Mouse (Mus musculus) embryonic facial prominence, embryonic 14.5 days (tissue): Measurements from ENCODE around the gene Gtdc1. TPM values are rescaled to one million over a fixed set of nuclear protein-coding genes. Genes with fewer than 3 reads are reported as not detected.

Source experiments
- ATAC-seq: fragments of 200-750 bp; cut with Nextera tagmentation; 2 replicates; pipeline ENCODE4 v1.8.0; 2017; ENCODE audit warnings: low read depth, moderate number of reproducible peaks, moderate TSS enrichment
- DNase-seq: peaks from one replicate; pipeline ENCODE4 v3.0.0-alpha.2; 2015; ENCODE audit warnings: low spot score
- H3K27ac ChIP-seq: fragments of 300-500 bp; sonication (generic); replicated peaks from 2 replicates; pipeline ENCODE4 v1.5.1; 2014; ENCODE audit warnings: low read depth, mild to moderate bottlenecking, low read length, moderate library complexity
- H3K27me3 ChIP-seq: fragments of 300-500 bp; sonication (generic); replicated peaks from 2 replicates; pipeline ENCODE4 v1.6.1; 2014; ENCODE audit warnings: low read length; ENCODE audit not compliant: control insufficient read depth, insufficient read depth
- H3K36me3 ChIP-seq: fragments of 300-500 bp; sonication (generic); 2 replicates; pipeline ENCODE4 v1.6.1; 2014; ENCODE audit warnings: low read length, mixed read lengths; ENCODE audit not compliant: control insufficient read depth, insufficient read depth
- H3K4me1 ChIP-seq: fragments of 300-500 bp; sonication (generic); 2 replicates; pipeline ENCODE4 v1.6.1; 2014; ENCODE audit warnings: antibody characterized with exemption, low read length; ENCODE audit not compliant: control insufficient read depth, insufficient read depth
- H3K4me2 ChIP-seq: fragments of 300-500 bp; sonication (generic); 2 replicates; pipeline ENCODE4 v1.6.1; 2014; ENCODE audit warnings: low read depth, mild to moderate bottlenecking, low read length, moderate library complexity, mixed read lengths
- H3K4me3 ChIP-seq: fragments of 300-500 bp; sonication (generic); 2 replicates; pipeline ENCODE4 v1.5.1; 2014; ENCODE audit warnings: low read depth, mild to moderate bottlenecking, low read length
- H3K9ac ChIP-seq: fragments of 300-500 bp; sonication (generic); 2 replicates; pipeline ENCODE4 v1.6.1; 2014; ENCODE audit warnings: low read depth, mild to moderate bottlenecking, low read length, moderate library complexity, mixed read lengths
- H3K9me3 ChIP-seq: fragments of 300-500 bp; sonication (generic); 2 replicates; pipeline ENCODE4 v1.6.1; 2016; ENCODE audit warnings: low read length; ENCODE audit not compliant: control insufficient read depth
- WGBS: fragments of 180-500 bp; shearing (Covaris S2); extraction: QIAGEN DNeasy Blood & Tissue Kit; methylation state at CpG from one replicate; pipeline ENCODE4 v1.1.7; 2014; 5-methylcytosine and 5-hydroxymethylcytosine counted together
- polyA plus RNA-seq: library from polyadenylated mRNA; unstranded; fragments of >200 nt; fragmentation: Nextera tagmentation; extraction: Ambion mirVana; gene quantifications from 2 replicates; pipeline ENCODE4 v1.2.1, GENCODE M21; 2014

The Gtdc1 gene
- polyA plus RNA-seq, 1 experiment from 2014 or later = 14.3 TPM

GRCm38 (mm10) chr2:44557669-44558281, 369.7 kb downstream of the Gtdc1 start:
- Histone ChIP-seq H3K9me3 (no peaks in the 10 kb centered on the region), H3K9ac (peak overlapping the region; percentile 37; the same call in 1 of the 2 replicates), H3K27ac (peak overlapping the region; percentile 55), H3K4me3 (peak overlapping the region; percentile 54), H3K27me3 (no peaks in the 10 kb centered on the region), H3K4me1 (peaks cover 27% of the 10 kb centered on the region), H3K4me2 (peak overlapping the region; percentile 97), H3K36me3 (no peaks in the 10 kb centered on the region)
- 24% methylated on average over 12 of the region's 12 CpGs for WGBS
- peak; percentile 57 for DNase-seq
- ATAC-seq = no peak

GRCm38 (mm10) chr2:44556861-44557592, 370.4 kb downstream of the Gtdc1 start:
- Histone ChIP-seq H3K9ac (peak overlapping the region; percentile 77), H3K4me3 (peak overlapping the region; percentile 54), H3K4me1 (peaks cover 27% of the 10 kb centered on the region), H3K36me3 (no peaks in the 10 kb centered on the region), H3K4me2 (peak overlapping the region; percentile 97), H3K27me3 (no peaks in the 10 kb centered on the region), H3K27ac (peak overlapping the region; percentile 76), H3K9me3 (no peaks in the 10 kb centered on the region)
- ATAC-seq (peak; percentile 63), DNase-seq (peak; percentile 48)
- WGBS = 2% methylated on average over 40 of the region's 42 CpGs

DNA sequence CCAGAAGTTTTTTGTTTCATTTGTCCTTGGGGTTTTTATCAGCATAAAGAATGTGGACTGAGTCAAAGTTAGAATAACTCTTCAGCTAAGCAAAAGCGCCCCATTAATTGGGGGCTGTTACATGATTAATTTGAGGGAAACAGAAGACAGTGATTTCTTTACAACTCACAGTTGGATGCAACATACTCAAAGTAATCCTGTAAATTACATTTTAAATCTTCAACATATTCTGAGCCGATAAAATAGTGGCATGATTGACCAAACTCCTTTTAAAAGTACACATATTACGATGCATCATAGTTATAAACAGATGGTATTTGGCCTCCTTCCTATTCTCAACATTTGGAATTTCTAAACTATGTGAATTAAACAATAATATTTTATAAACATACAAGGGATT, 372.7 kb downstream of the Gtdc1 start:
- WGBS = 68% methylated on average over 3 of the region's 3 CpGs
- Histone ChIP-seq H3K27ac (no peak overlapping the region), H3K9ac (no peak overlapping the region), H3K27me3 (no peaks in the 10 kb centered on the region), H3K36me3 (no peaks in the 10 kb centered on the region), H3K4me3 (no peak overlapping the region), H3K9me3 (no peaks in the 10 kb centered on the region), H3K4me2 (no peak overlapping the region), H3K4me1 (peaks cover 26% of the 10 kb centered on the region)
- DNase-seq = no peak
- no peak for ATAC-seq

DNA sequence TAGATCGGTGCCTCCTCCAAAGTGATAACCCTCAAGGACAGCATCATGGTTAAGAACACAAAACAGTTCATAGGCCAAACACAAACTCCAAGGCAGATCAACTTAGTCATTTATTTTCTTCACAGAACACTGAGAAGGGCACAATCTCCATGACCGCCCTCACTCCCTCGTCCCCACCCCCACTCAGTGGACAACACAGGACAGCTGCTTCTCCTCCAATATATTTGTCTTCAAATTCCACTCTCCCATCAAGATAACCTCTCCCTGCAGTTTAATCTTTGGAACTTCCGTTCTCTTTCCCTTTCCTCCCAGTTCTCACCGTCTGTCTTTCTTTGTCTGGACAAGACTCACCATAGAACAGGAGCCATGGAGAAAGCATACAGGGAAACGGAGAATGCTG, 378.1 kb downstream of the Gtdc1 start:
- Histone ChIP-seq H3K9ac (no peak overlapping the region), H3K4me2 (no peak overlapping the region), H3K36me3 (no peaks in the 10 kb centered on the region), H3K4me1 (no peaks in the 10 kb centered on the region), H3K4me3 (no peak overlapping the region), H3K9me3 (no peaks in the 10 kb centered on the region), H3K27ac (no peak overlapping the region), H3K27me3 (no peaks in the 10 kb centered on the region)
- 85% methylated on average over 6 of the region's 6 CpGs for WGBS
- DNase-seq = no peak
- ATAC-seq = no peak

DNA sequence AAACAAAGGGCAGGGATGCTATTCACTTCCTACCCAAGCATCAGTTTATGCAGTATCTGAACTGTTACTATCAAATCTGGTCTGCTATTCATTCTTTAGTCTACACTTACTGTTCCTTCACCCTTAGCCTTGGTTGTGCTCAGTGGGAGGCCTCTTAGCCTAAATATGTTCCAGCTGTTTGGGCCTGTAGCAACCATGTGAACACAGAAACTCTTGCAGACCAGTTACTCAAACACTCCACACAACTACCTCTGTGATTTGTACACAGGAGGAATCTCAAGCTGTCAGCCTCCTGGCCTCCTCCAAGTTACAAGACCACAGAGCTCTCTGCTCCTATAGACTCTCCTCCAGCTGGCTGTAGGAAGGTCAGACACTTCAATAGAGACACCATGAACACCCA, 384.7 kb downstream of the Gtdc1 start:
- Histone ChIP-seq H3K9ac (no peak overlapping the region), H3K27ac (no peak overlapping the region), H3K4me3 (no peak overlapping the region), H3K9me3 (0 out of 2 replicates have a peak, but pooled peaks cover 4% of the 10 kb centered on the region), H3K36me3 (no peaks in the 10 kb centered on the region), H3K4me1 (no peaks in the 10 kb centered on the region), H3K4me2 (no peak overlapping the region), H3K27me3 (no peaks in the 10 kb centered on the region)
- no peak for DNase-seq
- ATAC-seq = no peak

DNA sequence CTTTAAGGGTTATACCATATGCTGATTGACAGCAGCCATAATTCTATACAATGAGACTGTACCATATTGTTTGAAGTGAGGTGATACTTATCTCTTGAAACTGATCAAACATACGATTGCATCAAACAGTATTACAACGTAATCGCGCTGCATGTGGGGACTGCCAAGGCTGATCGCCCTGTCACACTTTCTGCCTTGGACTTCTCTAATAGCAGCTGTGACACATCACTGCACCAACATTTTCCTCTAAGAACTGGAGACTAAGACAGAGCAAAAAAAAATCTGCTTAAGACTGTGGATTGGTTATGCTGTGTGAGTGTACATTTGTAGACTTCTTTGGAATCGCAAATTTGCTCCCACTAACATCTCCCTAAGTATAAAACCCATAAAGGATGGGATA, 385.7 kb downstream of the Gtdc1 start:
- ATAC-seq = no peak

GRCm38 (mm10) chr2:44540881-44541280, 386.6 kb downstream of the Gtdc1 start:
- Histone ChIP-seq H3K4me2 (no peak overlapping the region), H3K27ac (no peak overlapping the region), H3K9me3 (0 out of 2 replicates have a peak, but pooled peaks cover 4% of the 10 kb centered on the region), H3K4me3 (no peak overlapping the region), H3K4me1 (no peaks in the 10 kb centered on the region), H3K36me3 (no peaks in the 10 kb centered on the region), H3K27me3 (no peaks in the 10 kb centered on the region), H3K9ac (no peak overlapping the region)
- no peak for DNase-seq
- 85% methylated on average over 6 of the region's 6 CpGs for WGBS
- no peak for ATAC-seq

More for the DNA sequence above, 385.7 kb downstream of the Gtdc1 start:
- 91% methylated on average over 6 of the region's 6 CpGs for WGBS
- H3K9me3 ChIP-seq = 0 out of 2 replicates have a peak, but pooled peaks cover 4% of the 10 kb centered on the region
- no peak overlapping the region for H3K4me3 ChIP-seq
- H3K27ac ChIP-seq = no peak overlapping the region
- H3K9ac ChIP-seq = no peak overlapping the region
- H3K4me1 ChIP-seq = no peaks in the 10 kb centered on the region
- H3K4me2 ChIP-seq = no peak overlapping the region
- no peaks in the 10 kb centered on the region for H3K36me3 ChIP-seq
- no peak for DNase-seq
- no peaks in the 10 kb centered on the region for H3K27me3 ChIP-seq

DNA sequence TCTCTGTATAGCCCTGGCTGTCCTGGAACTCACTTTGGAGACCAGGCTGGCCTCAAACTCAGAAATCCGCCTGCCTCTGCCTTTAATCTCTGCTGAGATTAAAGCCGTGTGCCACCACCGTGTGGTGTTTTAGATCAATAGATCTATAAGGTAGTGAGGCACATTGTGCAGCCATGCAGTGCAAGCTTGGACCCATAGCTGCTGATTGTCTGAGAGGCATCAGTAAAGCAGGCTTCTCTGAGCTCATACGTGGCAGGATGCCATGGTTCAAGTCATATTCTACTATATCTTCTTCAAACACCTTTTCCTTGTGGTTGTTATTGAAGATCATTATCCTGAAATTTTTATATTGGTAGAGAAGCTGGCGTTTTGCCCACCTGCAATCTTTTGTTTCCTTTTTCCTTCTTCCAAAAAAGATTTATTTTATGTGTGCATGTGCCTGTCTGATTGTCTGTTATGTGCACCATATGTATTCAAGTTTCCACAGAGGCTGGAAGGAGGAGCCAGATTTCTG, 388.3 kb downstream of the Gtdc1 start:
- Histone ChIP-seq H3K9me3 (0 out of 2 replicates have a peak, but pooled peaks cover 4% of the 10 kb centered on the region), H3K4me1 (no peaks in the 10 kb centered on the region), H3K4me3 (no peak overlapping the region), H3K36me3 (no peaks in the 10 kb centered on the region), H3K4me2 (no peak overlapping the region), H3K27me3 (no peaks in the 10 kb centered on the region), H3K9ac (no peak overlapping the region), H3K27ac (no peak overlapping the region)
- no peak for DNase-seq
- WGBS = 82% methylated on average over 5 of the region's 5 CpGs
- no peak for ATAC-seq
